Mouse (Mus musculus): ENCODE results near the gene Cd1d1.
"Not testable (repeated sequence)": the region's sequence is repeated elsewhere in the genome, so short reads cannot be mapped to it uniquely, and the experiment has no call there.

The Cd1d1 gene

DNA sequence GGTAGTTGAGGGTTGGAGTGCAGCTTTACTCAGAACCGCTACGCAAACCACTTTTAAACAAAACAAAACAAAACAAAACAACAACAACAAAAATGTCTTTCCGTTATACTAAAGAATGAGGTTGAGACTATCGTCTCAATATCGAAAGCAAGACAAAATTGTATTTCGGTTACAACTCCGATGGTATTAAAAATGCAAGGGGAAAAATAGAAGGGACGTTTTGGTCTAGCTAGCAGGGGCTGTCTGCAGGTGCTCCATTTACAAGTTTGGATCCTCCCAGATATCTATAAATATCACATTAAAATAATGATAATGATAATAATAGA is at the start of gene Cd1d1:
Cd1d1 (minus strand) TSS at position 27 of the 326 bp plus-strand sequence.
- in situ Hi-C loops (cut with MseI, MboI) = no loop called here

GRCm38 (mm10) chr3:87047801-87048200 is 48.6 kb upstream of the Cd1d1 start:
- in situ Hi-C loops (cut with MseI, MboI) = no loop called here

DNA sequence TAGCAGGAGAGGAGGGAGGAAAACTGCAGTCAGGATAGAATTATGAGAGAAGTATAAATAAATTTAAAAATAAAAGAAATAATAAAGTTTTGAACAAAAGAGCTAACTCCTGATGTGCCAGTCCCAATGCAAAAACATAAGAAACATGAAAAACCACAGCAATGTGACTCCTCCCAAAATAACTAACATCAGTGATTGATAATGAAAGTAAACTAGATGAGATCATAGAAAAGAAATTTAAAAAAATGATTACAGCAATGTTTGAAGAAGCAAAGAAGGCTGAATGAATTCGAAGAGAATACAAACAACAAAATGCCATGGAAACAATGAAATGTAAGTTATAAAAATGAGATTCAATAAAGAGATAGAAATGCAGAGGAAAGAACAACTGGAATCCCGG is 42.5 kb upstream of the Cd1d1 start:
- in situ Hi-C loops (cut with MseI, MboI) = no loop called here

- in situ Hi-C loops (cut with MseI, MboI) = no loop called here
Measured at GRCm38 (mm10) chr3:87038500-87038899, 39.3 kb upstream of the Cd1d1 start.

DNA sequence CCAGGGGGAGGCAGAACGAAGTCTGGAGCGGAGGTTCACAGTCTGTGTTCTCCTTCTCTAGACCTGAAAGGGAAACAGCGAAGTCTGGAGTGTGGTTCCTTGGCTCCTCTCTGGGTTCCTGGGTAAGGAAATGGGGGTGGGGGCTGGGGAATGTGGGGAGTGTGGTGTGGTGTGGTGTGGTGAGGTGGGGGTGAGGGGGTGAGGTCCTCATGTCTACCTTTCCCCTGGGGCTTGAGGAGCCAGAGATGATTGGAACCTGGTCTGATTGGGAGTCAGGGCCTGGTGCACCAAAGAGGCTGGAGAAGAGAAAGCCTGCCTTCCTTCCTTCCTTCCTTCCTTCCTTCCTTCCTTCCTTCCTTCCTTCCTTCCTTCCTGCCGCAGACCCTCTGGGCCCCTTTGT is 34.8 kb upstream of the Cd1d1 start:
- in situ Hi-C loops (cut with MseI, MboI) = no loop called here

DNA sequence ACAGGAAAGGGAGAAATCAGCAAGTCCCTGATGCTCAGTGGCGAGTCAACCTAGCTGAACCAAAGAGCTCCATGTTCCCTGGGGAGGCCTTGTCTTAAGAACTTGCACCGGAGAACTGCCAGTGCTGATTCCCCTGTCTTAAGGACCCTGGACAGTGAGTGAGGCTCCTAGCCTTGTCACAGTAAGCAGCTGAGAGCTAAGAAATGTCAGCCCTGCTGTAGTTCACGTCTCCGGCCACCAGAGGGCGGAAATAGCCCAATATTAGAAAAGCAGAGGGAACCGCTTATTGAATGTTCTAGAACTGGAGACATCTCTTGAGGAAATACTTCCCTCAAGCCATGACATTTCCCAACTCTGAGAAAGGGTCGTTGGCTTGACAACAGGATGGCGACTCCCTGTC is 34.1 kb upstream of the Cd1d1 start:
- in situ Hi-C loops (cut with MseI, MboI) = no loop called here

DNA sequence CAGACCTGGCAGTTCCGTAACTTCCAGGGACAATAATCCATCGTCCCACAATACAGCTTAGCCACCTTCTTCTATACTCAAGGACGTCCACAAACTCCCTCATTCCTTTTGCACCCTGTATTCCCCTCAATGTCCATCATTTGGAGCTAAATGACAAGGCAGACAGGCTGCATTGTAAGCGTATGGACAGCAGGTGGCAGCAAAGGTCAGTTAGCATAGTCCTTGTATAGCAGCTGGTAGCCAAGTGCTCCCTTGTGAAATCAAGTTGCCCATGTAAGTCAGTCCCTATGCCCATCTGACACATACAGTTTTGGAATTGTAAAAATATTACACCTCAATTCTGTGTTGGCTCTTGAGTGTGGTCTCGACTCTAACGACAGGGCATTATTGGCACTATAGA is 31.6 kb upstream of the Cd1d1 start:
- in situ Hi-C loops (cut with MseI, MboI) = no loop called here

DNA sequence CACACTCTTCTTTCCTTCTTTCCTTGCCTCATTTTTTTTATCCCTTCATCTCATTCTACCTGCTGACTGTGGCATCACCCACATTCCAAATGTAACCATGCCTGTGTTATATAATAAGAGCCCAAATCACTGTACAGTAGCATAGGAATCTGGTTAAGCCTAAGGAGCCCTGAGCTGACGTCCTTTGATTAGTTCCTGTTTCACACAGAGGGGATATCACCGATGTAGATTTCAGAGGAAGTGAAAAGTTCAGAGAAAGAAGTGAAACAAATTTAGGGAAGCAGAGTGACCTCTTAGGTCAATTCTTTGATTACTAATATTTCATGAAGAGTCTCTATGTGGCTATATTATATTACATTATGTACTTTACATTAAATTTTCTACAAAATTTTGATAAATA is 18.5 kb upstream of the Cd1d1 start:
- in situ Hi-C loops (cut with MseI, MboI) = no loop called here

- in situ Hi-C loops (cut with MseI, MboI) = no loop called here
Measured at GRCm38 (mm10) chr3:87017001-87017400, 17.8 kb upstream of the Cd1d1 start.

DNA sequence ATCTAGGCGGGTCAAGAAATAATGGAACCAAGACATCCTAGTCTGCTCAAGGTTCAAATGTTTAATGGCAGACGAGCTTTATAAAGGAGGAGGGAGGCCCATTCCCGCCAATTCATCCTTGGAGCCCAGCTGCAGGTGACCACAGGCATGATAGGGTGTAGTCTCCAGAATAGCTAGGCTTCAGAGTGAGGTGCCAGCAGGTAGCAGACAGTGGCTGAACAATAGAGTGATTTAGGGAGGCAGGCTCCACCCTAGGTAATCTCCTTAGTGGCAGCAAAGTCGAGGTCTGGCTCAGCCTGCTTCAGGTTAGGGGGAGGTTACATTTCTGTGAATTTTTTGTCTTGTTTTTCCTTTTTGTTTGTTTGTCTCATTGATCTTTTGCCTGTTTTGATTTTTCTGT is 16.7 kb upstream of the Cd1d1 start:
- in situ Hi-C loops (cut with MseI, MboI) = no loop called here

DNA sequence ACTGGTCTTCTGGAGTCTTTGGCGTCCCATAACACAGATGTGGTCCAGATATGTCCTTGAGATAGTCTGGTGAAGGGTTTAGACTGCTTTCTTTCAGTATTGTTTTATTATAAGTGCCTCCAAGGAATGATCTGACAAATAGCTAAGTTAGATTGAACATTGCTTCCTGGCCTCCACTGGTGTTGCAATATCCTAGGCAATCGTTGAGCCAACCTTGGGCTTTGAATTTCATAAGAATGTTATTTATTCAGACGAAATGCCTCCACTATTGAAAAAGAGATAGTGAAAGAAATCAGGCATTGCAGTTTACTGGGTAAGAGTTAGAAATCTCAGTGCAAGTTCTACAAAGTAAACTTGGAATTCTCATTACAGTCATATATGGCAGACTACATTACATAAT is 13.2 kb upstream of the Cd1d1 start:
- in situ Hi-C loops (cut with MseI, MboI) = not testable (repeated sequence)

GRCm38 (mm10) chr3:87008281-87008680 is 9.0 kb upstream of the Cd1d1 start:
- in situ Hi-C loops (cut with MseI, MboI) = not testable (repeated sequence)

DNA sequence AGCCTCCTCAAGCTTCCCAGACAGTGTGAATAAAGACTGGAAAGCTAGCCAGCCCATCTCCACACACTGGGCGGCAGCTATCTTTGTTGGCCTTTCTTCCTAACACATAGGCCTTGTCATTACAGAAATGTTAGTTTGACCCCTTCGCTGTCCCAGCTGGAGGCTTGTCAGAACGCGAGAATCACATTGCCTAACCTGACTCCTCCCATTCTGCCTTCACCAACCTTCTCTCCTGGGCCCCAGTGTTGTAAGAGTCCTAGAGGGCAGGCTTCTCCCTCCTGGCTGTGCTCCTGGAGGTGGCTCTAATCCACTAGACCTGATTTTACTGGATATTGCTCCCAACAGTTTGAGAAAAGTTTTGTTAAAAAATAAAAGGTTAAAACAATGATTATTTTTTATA is 1.4 kb upstream of the Cd1d1 start:
- in situ Hi-C loops (cut with MseI, MboI) = no loop called here

- in situ Hi-C loops (cut with MseI, MboI) = no loop called here
Measured at GRCm38 (mm10) chr3:87000051-87000450, 810 bp upstream of the Cd1d1 start.

- in situ Hi-C loops (cut with MseI, MboI) = not testable (repeated sequence)
Measured at GRCm38 (mm10) chr3:86998433-86999414, 517 bp downstream of the Cd1d1 start.

DNA sequence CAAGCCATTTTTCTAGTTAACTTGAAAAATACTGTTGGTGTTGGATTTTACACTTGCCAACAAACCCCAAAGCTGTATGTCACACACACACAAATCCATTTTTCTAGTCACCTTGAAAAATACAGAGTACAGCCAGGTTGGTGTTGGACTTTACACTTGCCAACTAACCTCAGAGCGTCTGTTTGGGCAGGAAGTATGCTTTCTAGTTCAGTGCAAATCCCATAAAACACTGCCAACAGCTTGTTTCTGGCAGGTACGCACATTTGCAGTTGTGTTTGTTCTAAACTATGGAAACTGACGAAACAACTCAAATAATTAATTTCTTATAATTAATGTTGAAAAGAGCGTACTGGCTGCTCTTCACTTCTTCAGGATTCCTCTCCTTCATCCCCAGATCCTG is 3.1 kb downstream of the Cd1d1 start:
- in situ Hi-C loops (cut with MseI, MboI) = no loop called here

DNA sequence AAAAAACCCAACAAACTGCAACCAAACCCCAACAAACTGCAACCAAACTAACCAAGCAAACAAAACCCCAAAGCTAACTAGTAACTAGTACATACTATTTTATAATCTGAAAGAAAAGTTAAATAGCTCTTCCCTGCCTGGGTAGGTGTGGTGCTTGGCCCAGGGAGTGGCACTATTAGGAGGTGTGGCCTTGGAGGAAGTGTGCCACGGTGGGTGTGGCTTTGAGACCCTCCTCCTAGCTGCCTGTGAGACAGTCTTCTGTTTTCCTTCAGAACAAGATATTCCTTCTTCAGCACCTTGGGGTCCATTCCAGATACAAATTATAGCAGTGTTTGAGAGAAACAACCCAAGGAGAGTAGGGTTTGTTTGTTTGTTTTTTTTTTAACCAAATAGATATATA is 3.9 kb downstream of the Cd1d1 start:
- in situ Hi-C loops (cut with MseI, MboI) = no loop called here

GRCm38 (mm10) chr3:86986969-86987368 is 12.3 kb downstream of the Cd1d1 start:
- in situ Hi-C loops (cut with MseI, MboI) = not testable (repeated sequence)

- in situ Hi-C loops (cut with MseI, MboI) = no loop called here
Measured at GRCm38 (mm10) chr3:86986490-86986889, 12.8 kb downstream of the Cd1d1 start.

DNA sequence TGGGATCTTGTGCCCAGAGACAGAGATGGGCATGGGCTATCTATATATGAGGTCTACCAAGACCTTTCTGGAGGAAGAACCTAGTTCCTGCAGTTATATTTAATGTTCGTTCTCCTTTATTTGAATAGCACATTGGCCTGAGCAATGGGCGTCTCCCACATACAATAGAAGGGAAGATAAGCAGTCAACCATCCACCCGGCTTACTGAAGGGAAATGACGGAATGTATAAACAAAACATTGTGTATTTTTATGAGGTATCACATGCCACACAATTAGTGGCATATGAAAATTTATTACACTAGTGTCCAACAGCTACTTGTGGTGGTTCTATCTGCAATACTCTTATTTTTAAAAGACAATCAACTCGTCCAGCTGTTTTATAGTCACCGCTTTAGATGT is 15.9 kb downstream of the Cd1d1 start:
- in situ Hi-C loops (cut with MseI, MboI) = no loop called here

DNA sequence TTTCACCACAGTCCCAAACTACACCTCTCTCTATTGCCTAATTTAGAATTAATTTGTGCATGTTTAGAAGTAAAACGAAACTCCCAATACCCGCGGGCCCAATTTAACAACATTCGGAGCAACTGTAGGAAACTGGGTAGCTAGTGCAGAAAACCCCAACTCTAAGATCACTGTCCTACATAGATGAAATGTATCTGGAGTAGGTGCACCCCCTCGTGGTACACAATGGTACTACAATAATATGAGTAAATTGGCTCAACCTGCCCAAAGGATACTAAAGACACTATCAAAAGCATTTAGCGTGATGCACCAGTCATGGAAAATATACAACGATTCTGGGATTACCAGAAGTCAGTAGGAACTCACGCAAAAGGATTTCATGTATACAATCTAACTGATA is 22.7 kb downstream of the Cd1d1 start:
- in situ Hi-C loops (cut with MseI, MboI) = loop anchor here (10.0 kb wide), 2 partner anchors 172 to 182 kb away; no protein-coding TSS in a partner anchor

- in situ Hi-C loops (cut with MseI, MboI) = loop anchor here (10.0 kb wide), 2 partner anchors 170 to 180 kb away; no protein-coding TSS in a partner anchor
Measured at GRCm38 (mm10) chr3:86975150-86975549, 24.1 kb downstream of the Cd1d1 start.

GRCm38 (mm10) chr3:86962665-86963435 is 36.4 kb downstream of the Cd1d1 start:
- in situ Hi-C loops (cut with MseI, MboI) = no loop called here
